In the genomic region with DNA sequence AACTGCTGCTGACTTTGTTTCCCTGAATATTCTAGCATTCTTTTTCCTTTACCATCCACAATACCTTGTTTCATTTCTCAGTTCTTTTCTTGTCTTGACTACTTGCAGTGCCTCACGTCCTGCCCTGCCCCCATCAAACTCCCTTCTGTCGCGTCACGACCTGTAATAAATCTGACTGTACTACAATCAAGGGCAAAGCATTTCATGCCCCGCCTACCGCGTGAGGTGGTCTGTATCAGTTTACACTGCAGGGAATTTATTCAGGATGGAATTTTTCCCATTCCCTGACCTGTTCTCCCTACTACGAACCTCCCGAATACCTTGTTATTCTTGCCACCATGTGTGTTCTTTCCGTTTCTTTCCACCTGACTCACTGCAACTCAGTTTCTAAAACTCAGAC, we compare ENCODE assay signal across 25 mouse cellular contexts. TPM values are rescaled to one million over a fixed set of nuclear protein-coding genes. Genes with fewer than 3 reads are reported as not detected.
DNase-seq lines count a peak whose midpoint lies in the region; ATAC-seq and TF ChIP-seq lines count a peak whose summit lies in the region.
"Had no signal": no experiment of that assay in that cellular context is flagged by ENCODE, and none has a peak within 500 bp of the region (broad histone marks: within the 10 kb centered on the region; RNA-seq: fewer than 3 reads in every experiment).

No protein-coding gene starts in this region.

- TF ChIP-seq CTCF in kidney, postnatal 0 days (IDR thresholded peaks at IDR 0.05; ENCODE audit: low read depth), result no peak

- intact Hi-C loops in left cerebral cortex, postnatal 4 days (cut with DNase I), result no loop called here
- intact Hi-C loops in left cerebral cortex, postnatal 36 days (cut with DNase I), result loop anchor here (10.0 kb wide), 1 partner anchor 93 kb away; no protein-coding TSS in a partner anchor

- ATAC-seq in kidney, postnatal 0 days (replicated peaks; ENCODE audit: low FRiP score, low read depth), result no peak
- peak; percentile 69 for ATAC-seq in intestine, embryonic 16.5 days
- ATAC-seq: lung, postnatal 0 days had no signal

- no peaks in the 10 kb centered on the region for H3K36me3 ChIP-seq in kidney, postnatal 0 days (ENCODE audit: insufficient read depth, low read length)
- no peaks in the 10 kb centered on the region for H3K36me3 ChIP-seq in intestine, embryonic 16.5 days (ENCODE audit: control insufficient read depth, insufficient read depth, low read length)
- H3K36me3 ChIP-seq: forebrain, embryonic 10.5 days; midbrain, embryonic 12.5 days; neural tube, embryonic 13.5 days had no signal

- no peaks in the 10 kb centered on the region for H3K27me3 ChIP-seq in kidney, postnatal 0 days (ENCODE audit: insufficient read depth, low read length)
- H3K27me3 ChIP-seq in intestine, embryonic 16.5 days (replicated peaks; ENCODE audit: control insufficient read depth, insufficient read depth, low read length), result no peaks in the 10 kb centered on the region
- H3K27me3 ChIP-seq: midbrain, embryonic 12.5 days; neural tube, embryonic 13.5 days had no signal

- H3K27ac ChIP-seq in kidney, postnatal 0 days, result no peak overlapping the region
- H3K27ac ChIP-seq in intestine, embryonic 16.5 days (ENCODE audit: low read length), result no peak overlapping the region
- H3K27ac ChIP-seq: forebrain, embryonic 10.5 days; gastrocnemius, adult 2 months; hindbrain, embryonic 14.5 days; midbrain, embryonic 12.5 days; neural tube, embryonic 13.5 days had no signal

- DNase-seq in kidney, postnatal 0 days (ENCODE audit: low spot score), result peak; percentile 41
- no peak for DNase-seq in kidney, postnatal 25 days
- DNase-seq in adrenal gland, postnatal 36 days, result peak; percentile 62 to 71
- DNase-seq in left cerebral cortex, postnatal 4 days, result no peak
- no peak for DNase-seq in left cerebral cortex, postnatal 36 days (ENCODE audit: low spot score in 2 of 2)
- no peak for DNase-seq in gastrocnemius, postnatal 25 days
- DNase-seq: cerebellum, adult 9-10 months; gastrocnemius, adult 2 months; heart, postnatal 36 days; kidney, adult 2 months; liver; spleen, adult 18-20 months; thymus, adult 18-20 months had no signal

- WGBS in kidney, postnatal 0 days, result 7% methylated on average over 10 of the region's 10 CpGs
- 39% methylated on average over 10 of the region's 10 CpGs for WGBS in intestine, embryonic 16.5 days

- no peak overlapping the region for H3K4me3 ChIP-seq in kidney, postnatal 0 days (replicated peaks; ENCODE audit: low read depth, low read length)
- no peak overlapping the region for H3K4me3 ChIP-seq in intestine, embryonic 16.5 days (ENCODE audit: low read length)
- H3K4me3 ChIP-seq: forebrain, embryonic 10.5 days; gastrocnemius, adult 2 months; midbrain, embryonic 12.5 days; neural tube, embryonic 13.5 days had no signal

- no peaks in the 10 kb centered on the region for H3K9me3 ChIP-seq in kidney, postnatal 0 days (replicated peaks; ENCODE audit: low read length)
- H3K9me3 ChIP-seq in intestine, embryonic 16.5 days (ENCODE audit: control insufficient read depth, low read length), result no peaks in the 10 kb centered on the region
- H3K9me3 ChIP-seq: forebrain, embryonic 10.5 days; midbrain, embryonic 12.5 days; neural tube, embryonic 13.5 days had no signal

- H3K4me1 ChIP-seq in kidney, postnatal 0 days (replicated peaks; ENCODE audit: insufficient read depth, low read length), result 0 out of 2 replicates have a peak, but pooled peaks cover 6% of the 10 kb centered on the region
- H3K4me1 ChIP-seq in intestine, embryonic 16.5 days (ENCODE audit: control insufficient read depth, insufficient read depth, low read length), result 0 out of 2 replicates have a peak, but pooled peaks cover 6% of the 10 kb centered on the region
- H3K4me1 ChIP-seq: forebrain, embryonic 10.5 days; midbrain, embryonic 12.5 days had no signal

- peak overlapping the region; percentile 13; the same call in 1 of the 2 replicates for H3K4me2 ChIP-seq in kidney, postnatal 0 days (ENCODE audit: low read length)
- 0 out of 2 replicates have a peak overlapping the region, but pooled peaks have one; percentile 16 for H3K4me2 ChIP-seq in intestine, embryonic 16.5 days (ENCODE audit: low read depth, low read length)
- H3K4me2 ChIP-seq: hindbrain, embryonic 14.5 days; midbrain, embryonic 12.5 days; neural tube, embryonic 13.5 days had no signal

- no peak overlapping the region for H3K9ac ChIP-seq in kidney, postnatal 0 days (ENCODE audit: low read depth, low read length)
- no peak overlapping the region for H3K9ac ChIP-seq in intestine, embryonic 16.5 days (ENCODE audit: low read depth, low read length)
- H3K9ac ChIP-seq: hindbrain, embryonic 14.5 days; midbrain, embryonic 12.5 days; neural tube, embryonic 13.5 days had no signal

RNA-seq across cellular contexts. Expression of gene Tmem45b, which starts 12.1 kb away (rescaled TPM):
- polyA plus RNA-seq in kidney, postnatal 0 days (2015; fragmentation: Nextera tagmentation; extraction: Ambion mirVana), result 48.9 and 54.9 TPM in 2 replicates
- total RNA-seq in adrenal gland, postnatal 36 days (2021), result 10 to 100 TPM; 26.5 to 40.6 TPM
- 123 and 134 TPM in 2 replicates for polyA plus RNA-seq in intestine, embryonic 16.5 days (2015; fragmentation: Nextera tagmentation; extraction: Ambion mirVana)
- not detected for total RNA-seq in left cerebral cortex, postnatal 4 days (2021)
- not detected for total RNA-seq in left cerebral cortex, postnatal 36 days (2021)
- total RNA-seq in gastrocnemius, postnatal 25 days (2021), result 1 to 10 TPM in 1 of 2 experiments, not detected in 1; 5.5 TPM
- total RNA-seq: granulocyte monocyte progenitor cell, adult 5-6 weeks; layer of hippocampus, adult 18-20 months; layer of hippocampus, postnatal 25 days; left cerebral cortex, postnatal 10 days had no signal
- polyA plus RNA-seq: C2C12; forebrain, embryonic 10.5 days; heart, embryonic 14.5 days; midbrain, embryonic 12.5 days had no signal

Comparison
In these comparisons a context has a peak if more than half of its experiments do, and no peak if none do; other contexts are left out.
1. DNase-seq: peak in kidney, postnatal 0 days (single experiment) and adrenal gland, postnatal 36 days (2 of 2); none in kidney, postnatal 25 days (0 of 2), left cerebral cortex, postnatal 4 days (single experiment), left cerebral cortex, postnatal 36 days (0 of 2) and gastrocnemius, postnatal 25 days (single experiment).
2. RNA of gene Tmem45b, which starts 12.1 kb away (total RNA-seq): 26.5 to 40.6 TPM in adrenal gland, postnatal 36 days; 5.5 TPM in gastrocnemius, postnatal 25 days, not detected in left cerebral cortex, postnatal 36 days and not detected in left cerebral cortex, postnatal 4 days; every median in the first group is over 4 times any median in the second.